Mouse (Mus musculus): Measurements from ENCODE around the gene Taar5. TPM values are rescaled to one million over a fixed set of nuclear protein-coding genes. Genes with fewer than 3 reads are reported as not detected.

Taar5 gene
- polyA plus RNA-seq, 1 experiment = not detected

- peaks cover 5% of the 10 kb centered on the region for H3K27me3 ChIP-seq (ENCODE audit: control insufficient read depth, insufficient read depth, insufficient read length)
- no peak within 1 kb of the TSS for H3K4me2 ChIP-seq (ENCODE audit: low read depth)
- TF ChIP-seq TCF3 (IDR thresholded peaks at IDR 0.05; ENCODE audit: insufficient read length, low read depth) (no peak), E2F4 (IDR thresholded peaks at IDR 0.05; ENCODE audit: insufficient read depth) (no peak), USF1 (IDR thresholded peaks at IDR 0.05; ENCODE audit: low read depth) (no peak)
- no peak within 1 kb of the TSS for H3ac ChIP-seq (ENCODE audit: control insufficient read depth, insufficient read length)
- H3K4me3 ChIP-seq = no peak within 1 kb of the TSS
- no peaks in the 10 kb centered on the region for H3K79me2 ChIP-seq (ENCODE audit: control insufficient read depth, insufficient read depth)
- no peaks in the 10 kb centered on the region for H3K36me3 ChIP-seq (ENCODE audit: control insufficient read depth, insufficient read depth)
These were observed 22.9 kb downstream of the Taar5 start, which contains the start of gene Taar7a for GRCm38 (mm10) chr10:23993381-23993780. Gene Taar7a (minus strand): TSS chr10:23993481.

- no peak within 1 kb of the TSS for H3ac ChIP-seq (ENCODE audit: control insufficient read depth, insufficient read length)
- H3K79me2 ChIP-seq (ENCODE audit: control insufficient read depth, insufficient read depth) = no peaks in the 10 kb centered on the region
- TF ChIP-seq CEBPB (IDR thresholded peaks at IDR 0.05; ENCODE audit: insufficient read depth, poor library complexity, severe bottlenecking) (no peak), TCF12 (IDR thresholded peaks at IDR 0.05; ENCODE audit: insufficient read depth, poor library complexity, severe bottlenecking) (no peak), SRF (IDR thresholded peaks at IDR 0.05; ENCODE audit: control insufficient read depth, insufficient read length, low read depth) (no peak), MYOD1 (IDR thresholded peaks at IDR 0.05; ENCODE audit: control insufficient read depth in 1 of 3, insufficient read length in 2 of 3, low read depth in 2 of 3) (no peak), REST (IDR thresholded peaks at IDR 0.05; ENCODE audit: insufficient read depth, insufficient read length) (no peak)
- H3K36me3 ChIP-seq (ENCODE audit: control insufficient read depth, insufficient read depth) = no peaks in the 10 kb centered on the region
- H3K4me3 ChIP-seq = no peak within 1 kb of the TSS
- no peaks in the 10 kb centered on the region for H3K27me3 ChIP-seq (ENCODE audit: control insufficient read depth, insufficient read depth, insufficient read length)
- no peak within 1 kb of the TSS for H3K4me2 ChIP-seq (ENCODE audit: low read depth)
These were observed 29.1 kb downstream of the Taar5 start, which contains the start of gene Taar7b for GRCm38 (mm10) chr10:23999639-24000038. Gene Taar7b (plus strand): TSS chr10:23999939.

- Histone ChIP-seq H3K79me2 (ENCODE audit: control insufficient read depth, insufficient read depth) (no peaks in the 10 kb centered on the region), H3K4me2 (ENCODE audit: low read depth) (no peak overlapping the region), H3K36me3 (ENCODE audit: control insufficient read depth, insufficient read depth) (no peaks in the 10 kb centered on the region), H3K4me3 (no peak overlapping the region), H3ac (ENCODE audit: control insufficient read depth, insufficient read length) (no peak overlapping the region), H3K27me3 (ENCODE audit: control insufficient read depth, insufficient read depth, insufficient read length) (no peaks in the 10 kb centered on the region)
- TF ChIP-seq POLR2A (IDR thresholded peaks at IDR 0.05; ENCODE audit: insufficient read length, low read depth) = no peak
- TF ChIP-seq MAX (IDR thresholded peaks at IDR 0.05; ENCODE audit: low read depth) = no peak
- TF ChIP-seq MYOD1 (IDR thresholded peaks at IDR 0.05; ENCODE audit: control insufficient read depth in 1 of 3, insufficient read length in 2 of 3, low read depth in 2 of 3) = no peak
- no peak for TF ChIP-seq USF1 (IDR thresholded peaks at IDR 0.05; ENCODE audit: low read depth)
- no peak for TF ChIP-seq E2F4 (IDR thresholded peaks at IDR 0.05; ENCODE audit: insufficient read depth)
- TF ChIP-seq SRF (IDR thresholded peaks at IDR 0.05; ENCODE audit: control insufficient read depth, insufficient read length, low read depth) = no peak
- no peak for TF ChIP-seq TCF12 (IDR thresholded peaks at IDR 0.05; ENCODE audit: insufficient read depth, poor library complexity, severe bottlenecking)
These were observed 35.9 kb downstream of the Taar5 start for GRCm38 (mm10) chr10:24006442-24006841.

GRCm38 (mm10) chr10:24007034-24007433 lies 36.5 kb downstream of the Taar5 start:
- no peak overlapping the region for H3K4me3 ChIP-seq
- no peaks in the 10 kb centered on the region for H3K36me3 ChIP-seq (ENCODE audit: control insufficient read depth, insufficient read depth)
- no peak overlapping the region for H3ac ChIP-seq (ENCODE audit: control insufficient read depth, insufficient read length)
- no peak for TF ChIP-seq REST (IDR thresholded peaks at IDR 0.05; ENCODE audit: insufficient read depth, insufficient read length)
- no peak for TF ChIP-seq TCF12 (IDR thresholded peaks at IDR 0.05; ENCODE audit: insufficient read depth, poor library complexity, severe bottlenecking)
- no peak for TF ChIP-seq SRF (IDR thresholded peaks at IDR 0.05; ENCODE audit: control insufficient read depth, insufficient read length, low read depth)
- TF ChIP-seq MAX (IDR thresholded peaks at IDR 0.05; ENCODE audit: low read depth) = no peak
- no peak for TF ChIP-seq POLR2AphosphoS2 (IDR thresholded peaks at IDR 0.05; ENCODE audit: insufficient read length, low read depth)
- H3K79me2 ChIP-seq (ENCODE audit: control insufficient read depth, insufficient read depth) = no peaks in the 10 kb centered on the region
- H3K4me2 ChIP-seq (ENCODE audit: low read depth) = no peak overlapping the region
- no peaks in the 10 kb centered on the region for H3K27me3 ChIP-seq (ENCODE audit: control insufficient read depth, insufficient read depth, insufficient read length)

- no peaks in the 10 kb centered on the region for H3K27me3 ChIP-seq (ENCODE audit: control insufficient read depth, insufficient read depth, insufficient read length)
- H3K4me2 ChIP-seq (ENCODE audit: low read depth) = no peak overlapping the region
- TF ChIP-seq MYOD1 (IDR thresholded peaks at IDR 0.05; ENCODE audit: control insufficient read depth in 1 of 3, insufficient read length in 2 of 3, low read depth in 2 of 3) = no peak
- no peak for TF ChIP-seq SRF (IDR thresholded peaks at IDR 0.05; ENCODE audit: control insufficient read depth, insufficient read length, low read depth)
- TF ChIP-seq MYOG (IDR thresholded peaks at IDR 0.05; ENCODE audit: control insufficient read depth in 1 of 3, insufficient read depth in 1 of 3, insufficient read length in 2 of 3, low read depth in 2 of 3) = no peak
- TF ChIP-seq USF1 (IDR thresholded peaks at IDR 0.05; ENCODE audit: low read depth) = no peak
- TF ChIP-seq TCF3 (IDR thresholded peaks at IDR 0.05; ENCODE audit: insufficient read length, low read depth) = no peak
- no peak for TF ChIP-seq CEBPB (IDR thresholded peaks at IDR 0.05; ENCODE audit: insufficient read depth, poor library complexity, severe bottlenecking)
- TF ChIP-seq POLR2A (IDR thresholded peaks at IDR 0.05; ENCODE audit: insufficient read length, low read depth) = no peak
- no peak for TF ChIP-seq POLR2AphosphoS2 (IDR thresholded peaks at IDR 0.05; ENCODE audit: insufficient read length, low read depth)
- H3K4me3 ChIP-seq = no peak overlapping the region
- H3K79me2 ChIP-seq (ENCODE audit: control insufficient read depth, insufficient read depth) = no peaks in the 10 kb centered on the region
- no peak overlapping the region for H3ac ChIP-seq (ENCODE audit: control insufficient read depth, insufficient read length)
- no peaks in the 10 kb centered on the region for H3K36me3 ChIP-seq (ENCODE audit: control insufficient read depth, insufficient read depth)
These were observed 37.6 kb downstream of the Taar5 start for GRCm38 (mm10) chr10:24008143-24008542.

Other genes with a start within 250 kb of the Taar5 start
- gene Rps12, start 183.4 kb upstream of the Taar5 start, polyA plus RNA-seq (2012; fragmentation: generic; extraction: Trizol) = 4,767 TPM
- gene Slc18b1, start 173.7 kb upstream of the Taar5 start, polyA plus RNA-seq (2012; fragmentation: generic; extraction: Trizol) = 7.0 TPM
- gene Vnn3, start 119.2 kb upstream of the Taar5 start, polyA plus RNA-seq (2012; fragmentation: generic; extraction: Trizol) = not detected
- gene Vnn1, start 76.0 kb upstream of the Taar5 start, polyA plus RNA-seq (2012; fragmentation: generic; extraction: Trizol) = not detected
- not detected for gene Taar1, start 50.4 kb upstream of the Taar5 start, polyA plus RNA-seq (2012; fragmentation: generic; extraction: Trizol)
- gene Taar2, start 32.1 kb upstream of the Taar5 start, polyA plus RNA-seq (2012; fragmentation: generic; extraction: Trizol) = not detected
- not detected for gene Taar3, start 21.1 kb upstream of the Taar5 start, polyA plus RNA-seq (2012; fragmentation: generic; extraction: Trizol)
- not detected for gene Taar4, start 10.2 kb upstream of the Taar5 start, polyA plus RNA-seq (2012; fragmentation: generic; extraction: Trizol)
- not detected for gene Taar6, start 14.9 kb downstream of the Taar5 start, polyA plus RNA-seq (2012; fragmentation: generic; extraction: Trizol)
- not detected for gene Taar7a, start 22.8 kb downstream of the Taar5 start, polyA plus RNA-seq (2012; fragmentation: generic; extraction: Trizol)
- not detected for gene Taar7b, start 29.2 kb downstream of the Taar5 start, polyA plus RNA-seq (2012; fragmentation: generic; extraction: Trizol)
- not detected for gene Taar7d, start 56.5 kb downstream of the Taar5 start, polyA plus RNA-seq (2012; fragmentation: generic; extraction: Trizol)
- gene Taar7e, start 66.9 kb downstream of the Taar5 start, polyA plus RNA-seq (2012; fragmentation: generic; extraction: Trizol) = not detected
- not detected for gene Taar7f, start 78.8 kb downstream of the Taar5 start, polyA plus RNA-seq (2012; fragmentation: generic; extraction: Trizol)
- not detected for gene Taar8a, start 105.8 kb downstream of the Taar5 start, polyA plus RNA-seq (2012; fragmentation: generic; extraction: Trizol)
- gene Taar8b, start 121.6 kb downstream of the Taar5 start, polyA plus RNA-seq (2012; fragmentation: generic; extraction: Trizol) = not detected
- gene Taar8c, start 131.2 kb downstream of the Taar5 start, polyA plus RNA-seq (2012; fragmentation: generic; extraction: Trizol) = not detected
- not detected for gene Taar9, start 138.8 kb downstream of the Taar5 start, polyA plus RNA-seq (2012; fragmentation: generic; extraction: Trizol)
- 54.6 TPM for gene Stx7, start 178.6 kb downstream of the Taar5 start, polyA plus RNA-seq (2012; fragmentation: generic; extraction: Trizol)